Mouse (Mus musculus): Measurements from ENCODE around the gene Snap47.

GRCm38 (mm10) chr11:59364417-59364816, 86.6 kb downstream of the Snap47 start:
- TF ChIP-seq POLR2A (IDR thresholded peaks at IDR 0.05; ENCODE audit: borderline replicate concordance, low read depth, low read length) (no peak), CTCF (IDR thresholded peaks at IDR 0.05; ENCODE audit: low read depth, low read length) (no peak)

Data from bone marrow macrophage, adult 2 months (primary cell).